Mouse (Mus musculus): ENCODE measurements around the gene Ndufv1.
"Not testable (repeated sequence)": the region's sequence is repeated elsewhere in the genome, so short reads cannot be mapped to it uniquely, and the experiment has no call there.

DNA sequence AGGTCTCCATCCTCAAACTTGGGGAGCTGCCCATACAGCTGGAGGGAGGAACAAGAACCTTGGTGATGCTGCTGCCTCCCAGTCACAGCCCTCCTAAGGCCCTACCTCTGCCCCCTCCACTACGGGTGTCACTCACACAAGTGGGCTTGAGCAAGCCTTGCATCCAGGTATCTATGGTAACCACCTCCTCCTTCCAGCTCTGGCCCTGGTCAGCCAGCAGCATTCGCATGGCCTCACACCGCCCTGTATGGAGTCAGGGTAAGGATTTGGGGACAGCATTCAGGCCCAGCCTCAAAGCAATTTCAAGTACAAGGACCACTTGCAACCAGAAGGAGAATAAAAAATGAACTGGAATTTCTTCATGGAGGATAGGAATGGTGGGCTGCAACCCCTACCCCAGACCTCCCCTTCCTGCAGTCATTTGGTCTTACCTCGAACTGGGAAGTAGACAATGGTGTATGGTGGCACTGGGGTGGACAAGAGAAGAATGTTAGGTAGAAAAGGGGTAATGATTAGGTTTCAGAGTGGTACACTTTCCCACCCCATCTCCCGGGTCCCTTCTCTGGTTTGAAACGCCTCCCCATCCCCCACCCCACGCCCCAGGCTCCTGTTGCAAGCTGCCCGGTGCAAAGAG is 24.7 kb upstream of the Ndufv1 start:
- not testable (repeated sequence) for TF ChIP-seq CTCF (IDR thresholded peaks at IDR 0.05; ENCODE audit: low read depth); EP300 (optimal IDR thresholded peaks at IDR 0.05)
